Mouse (Mus musculus): ENCODE results near the gene Ctrb1. TPM values are rescaled to one million over a fixed set of nuclear protein-coding genes. Genes with fewer than 3 reads are reported as not detected.

The Ctrb1 gene
- total and polyA plus RNA-seq, 2 experiments: 1.9 to 134 TPM

GRCm38 (mm10) chr8:111695441-111695840 is 4.6 kb upstream of the Ctrb1 start:
- WGBS: 71% methylated on average over 7 of the region's 7 CpGs
- Histone ChIP-seq H3K9ac (ENCODE audit: low read depth, low read length) (no peak overlapping the region), H3K4me3 (ENCODE audit: insufficient read depth, low read depth, low read length) (no peak overlapping the region), H3K27me3 (ENCODE audit: control insufficient read depth, insufficient read depth, low read length) (no peaks in the 10 kb centered on the region), H3K36me3 (ENCODE audit: control insufficient read depth, insufficient read depth, low read length) (no peaks in the 10 kb centered on the region), H3K27ac (replicated peaks; ENCODE audit: insufficient read depth, low read depth, low read length) (no peak overlapping the region), H3K4me1 (ENCODE audit: control insufficient read depth, insufficient read depth, low read length) (peaks cover 5% of the 10 kb centered on the region; the same call in 1 of the 2 replicates), H3K79me2 (ENCODE audit: control insufficient read depth, insufficient read depth, low read length) (no peaks in the 10 kb centered on the region)
- no peak for TF ChIP-seq CTCF (IDR thresholded peaks at IDR 0.05; ENCODE audit: low read depth, low read length)
- no peak for TF ChIP-seq POLR2A (IDR thresholded peaks at IDR 0.05; ENCODE audit: extremely low read depth, insufficient read depth, low read length)
- no peak for DNase-seq (ENCODE audit: extremely low read depth, low read depth, low spot score)

- Histone ChIP-seq H3K27ac (replicated peaks; ENCODE audit: insufficient read depth, low read depth, low read length) (no peak overlapping the region; the same call in 1 of the 2 replicates), H3K9ac (ENCODE audit: low read depth, low read length) (no peak overlapping the region), H3K4me1 (ENCODE audit: control insufficient read depth, insufficient read depth, low read length) (peaks cover 5% of the 10 kb centered on the region; the same call in 1 of the 2 replicates), H3K27me3 (ENCODE audit: control insufficient read depth, insufficient read depth, low read length) (no peaks in the 10 kb centered on the region), H3K36me3 (ENCODE audit: control insufficient read depth, insufficient read depth, low read length) (no peaks in the 10 kb centered on the region), H3K79me2 (ENCODE audit: control insufficient read depth, insufficient read depth, low read length) (no peaks in the 10 kb centered on the region), H3K4me3 (ENCODE audit: insufficient read depth, low read depth, low read length) (no peak overlapping the region)
- peak; percentile 75 for DNase-seq (ENCODE audit: extremely low read depth, low read depth, low spot score)
- WGBS: 32% methylated on average over 6 of the region's 6 CpGs
- TF ChIP-seq CTCF (IDR thresholded peaks at IDR 0.05; ENCODE audit: low read depth, low read length) (no peak), POLR2A (IDR thresholded peaks at IDR 0.05; ENCODE audit: extremely low read depth, insufficient read depth, low read length) (no peak)
These were observed 2.5 kb upstream of the Ctrb1 start for GRCm38 (mm10) chr8:111693261-111693741.

GRCm38 (mm10) chr8:111686881-111687280 is 3.9 kb downstream of the Ctrb1 start:
- Histone ChIP-seq H3K4me3 (ENCODE audit: insufficient read depth, low read depth, low read length) (no peak overlapping the region), H3K27ac (replicated peaks; ENCODE audit: insufficient read depth, low read depth, low read length) (no peak overlapping the region), H3K27me3 (ENCODE audit: control insufficient read depth, insufficient read depth, low read length) (no peaks in the 10 kb centered on the region), H3K4me1 (ENCODE audit: control insufficient read depth, insufficient read depth, low read length) (no peaks in the 10 kb centered on the region), H3K9ac (ENCODE audit: low read depth, low read length) (no peak overlapping the region), H3K79me2 (ENCODE audit: control insufficient read depth, insufficient read depth, low read length) (no peaks in the 10 kb centered on the region), H3K36me3 (ENCODE audit: control insufficient read depth, insufficient read depth, low read length) (no peaks in the 10 kb centered on the region)
- TF ChIP-seq CTCF (IDR thresholded peaks at IDR 0.05; ENCODE audit: low read depth, low read length): no peak
- TF ChIP-seq POLR2A (IDR thresholded peaks at IDR 0.05; ENCODE audit: extremely low read depth, insufficient read depth, low read length): no peak
- DNase-seq (ENCODE audit: extremely low read depth, low read depth, low spot score): no peak
- 91% methylated on average over 13 of the region's 13 CpGs for WGBS

- Histone ChIP-seq H3K36me3 (ENCODE audit: control insufficient read depth, insufficient read depth, low read length) (no peaks in the 10 kb centered on the region), H3K4me1 (ENCODE audit: control insufficient read depth, insufficient read depth, low read length) (peaks cover 4% of the 10 kb centered on the region; the same call in 1 of the 2 replicates), H3K79me2 (ENCODE audit: control insufficient read depth, insufficient read depth, low read length) (no peaks in the 10 kb centered on the region), H3K27me3 (ENCODE audit: control insufficient read depth, insufficient read depth, low read length) (no peaks in the 10 kb centered on the region), H3K4me3 (ENCODE audit: insufficient read depth, low read depth, low read length) (no peak overlapping the region), H3K9ac (ENCODE audit: low read depth, low read length) (no peak overlapping the region), H3K27ac (replicated peaks; ENCODE audit: insufficient read depth, low read depth, low read length) (no peak overlapping the region)
- 56% methylated on average over 9 of the region's 9 CpGs for WGBS
- DNase-seq (ENCODE audit: extremely low read depth, low read depth, low spot score): no peak
- no peak for TF ChIP-seq POLR2A (IDR thresholded peaks at IDR 0.05; ENCODE audit: extremely low read depth, insufficient read depth, low read length)
These were observed 8.3 kb downstream of the Ctrb1 start for GRCm38 (mm10) chr8:111682521-111682920.

DNA sequence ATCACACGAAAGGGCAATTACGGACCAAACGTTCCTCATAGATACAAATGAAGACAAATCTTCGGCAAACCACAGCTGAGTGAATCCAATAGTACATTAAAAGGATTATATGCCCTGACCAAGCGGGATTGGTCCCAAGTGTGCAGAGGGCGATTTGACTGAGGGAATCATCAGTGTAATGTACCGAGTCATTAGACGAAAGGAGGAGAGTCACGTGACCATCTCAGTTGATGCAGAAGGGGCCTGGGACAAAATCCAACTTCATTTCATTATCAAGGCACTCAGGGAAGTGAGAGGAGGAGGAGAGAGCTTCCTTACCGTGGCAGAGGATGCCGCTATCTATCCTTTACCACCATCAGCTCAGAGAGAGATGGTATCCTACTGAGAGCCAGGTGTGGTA is 9.7 kb downstream of the Ctrb1 start:
- no peak overlapping the region for H3K9ac ChIP-seq (ENCODE audit: low read depth, low read length)
- H3K79me2 ChIP-seq (ENCODE audit: control insufficient read depth, insufficient read depth, low read length): no peaks in the 10 kb centered on the region
- peaks cover 4% of the 10 kb centered on the region; the same call in 1 of the 2 replicates for H3K4me1 ChIP-seq (ENCODE audit: control insufficient read depth, insufficient read depth, low read length)
- no peak overlapping the region for H3K27ac ChIP-seq (replicated peaks; ENCODE audit: insufficient read depth, low read depth, low read length)
- TF ChIP-seq CTCF (IDR thresholded peaks at IDR 0.05; ENCODE audit: low read depth, low read length) (no peak), POLR2A (IDR thresholded peaks at IDR 0.05; ENCODE audit: extremely low read depth, insufficient read depth, low read length) (no peak)
- DNase-seq (ENCODE audit: extremely low read depth, low read depth, low spot score): no peak
- 77% methylated on average over 11 of the region's 11 CpGs for WGBS
- no peaks in the 10 kb centered on the region for H3K36me3 ChIP-seq (ENCODE audit: control insufficient read depth, insufficient read depth, low read length)
- no peak overlapping the region for H3K4me3 ChIP-seq (ENCODE audit: insufficient read depth, low read depth, low read length)
- H3K27me3 ChIP-seq (ENCODE audit: control insufficient read depth, insufficient read depth, low read length): no peaks in the 10 kb centered on the region

- Histone ChIP-seq H3K4me3 (ENCODE audit: insufficient read depth, low read depth, low read length) (no peak overlapping the region), H3K27ac (replicated peaks; ENCODE audit: insufficient read depth, low read depth, low read length) (no peak overlapping the region), H3K36me3 (ENCODE audit: control insufficient read depth, insufficient read depth, low read length) (no peaks in the 10 kb centered on the region), H3K9ac (ENCODE audit: low read depth, low read length) (no peak overlapping the region), H3K79me2 (ENCODE audit: control insufficient read depth, insufficient read depth, low read length) (no peaks in the 10 kb centered on the region), H3K4me1 (ENCODE audit: control insufficient read depth, insufficient read depth, low read length) (peaks cover 4% of the 10 kb centered on the region; the same call in 1 of the 2 replicates), H3K27me3 (ENCODE audit: control insufficient read depth, insufficient read depth, low read length) (no peaks in the 10 kb centered on the region)
- TF ChIP-seq CTCF (IDR thresholded peaks at IDR 0.05; ENCODE audit: low read depth, low read length) (peak; percentile 16; the same call in 1 of the 2 replicates), POLR2A (IDR thresholded peaks at IDR 0.05; ENCODE audit: extremely low read depth, insufficient read depth, low read length) (no peak)
- no peak for DNase-seq (ENCODE audit: extremely low read depth, low read depth, low spot score)
- WGBS: 58% methylated on average over 17 of the region's 17 CpGs
These were observed 10.3 kb downstream of the Ctrb1 start for GRCm38 (mm10) chr8:111680423-111681028.

Data from liver, adult 2 months (tissue).